ENCODE assay signal across 25 mouse cellular contexts in the genomic region with DNA sequence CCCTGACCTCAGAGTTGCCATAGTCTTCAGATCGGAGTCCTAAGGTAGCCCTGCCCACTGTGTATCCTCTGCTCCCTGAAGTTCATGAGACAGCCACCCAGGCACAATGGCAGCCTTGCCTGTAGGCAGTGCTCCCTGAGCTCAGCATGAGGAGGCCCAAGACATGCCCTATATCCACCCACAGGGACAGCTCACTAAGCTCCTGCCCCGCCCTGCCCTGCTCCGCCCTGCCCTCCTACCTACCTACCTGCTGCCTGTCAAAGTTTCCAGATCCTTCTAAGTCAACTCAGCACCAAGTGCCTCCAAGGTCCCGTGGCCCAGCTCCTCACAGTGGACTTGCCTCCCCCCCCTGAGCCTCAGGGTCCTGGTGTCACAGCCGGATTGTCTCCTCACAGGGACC.
DNase-seq lines count a peak whose midpoint lies in the region; ATAC-seq lines count a peak whose summit lies in the region.
"Had no signal": no experiment of that assay in that cellular context is flagged by ENCODE, and none has a peak within 500 bp of the region (broad histone marks: within the 10 kb centered on the region; RNA-seq: fewer than 3 reads in every experiment).

No protein-coding gene starts in this region.

- no peak overlapping the region for H3K4me3 ChIP-seq in hindbrain, embryonic 10.5 days
- no peak overlapping the region for H3K4me3 ChIP-seq in hindbrain, embryonic 13.5 days
- no peak overlapping the region for H3K4me3 ChIP-seq in intestine, embryonic 16.5 days (ENCODE audit: low read length)
- H3K4me3 ChIP-seq in stomach, embryonic 16.5 days (replicated peaks; ENCODE audit: low read length), result no peak overlapping the region
- H3K4me3 ChIP-seq in midbrain, embryonic 14.5 days (replicated peaks; ENCODE audit: low read depth, low read length), result no peak overlapping the region
- H3K4me3 ChIP-seq: embryonic facial prominence, embryonic 10.5 days; embryonic facial prominence, embryonic 13.5 days; erythroblast, embryonic 14.5 days; forebrain, embryonic 12.5 days; forebrain, embryonic 15.5 days; heart, embryonic 12.5 days; heart, embryonic 15.5 days; hindbrain, embryonic 15.5 days had no signal

- H3K4me2 ChIP-seq in hindbrain, embryonic 13.5 days, result no peak overlapping the region
- H3K4me2 ChIP-seq in intestine, embryonic 16.5 days (ENCODE audit: low read depth, low read length), result no peak overlapping the region
- H3K4me2 ChIP-seq in stomach, embryonic 16.5 days (ENCODE audit: low read depth, low read length), result no peak overlapping the region
- no peak overlapping the region for H3K4me2 ChIP-seq in midbrain, embryonic 14.5 days (ENCODE audit: low read length)
- H3K4me2 ChIP-seq: embryonic facial prominence, embryonic 13.5 days; forebrain, embryonic 12.5 days; forebrain, embryonic 15.5 days; heart, embryonic 12.5 days; heart, embryonic 15.5 days; hindbrain, embryonic 15.5 days had no signal

- 0 out of 2 replicates have a peak overlapping the region, but pooled peaks have one; percentile 43 for H3K27ac ChIP-seq in hindbrain, embryonic 10.5 days
- H3K27ac ChIP-seq in hindbrain, embryonic 13.5 days, result no peak overlapping the region
- H3K27ac ChIP-seq in intestine, embryonic 16.5 days (ENCODE audit: low read length), result no peak overlapping the region
- H3K27ac ChIP-seq in stomach, embryonic 16.5 days (ENCODE audit: low read length), result no peak overlapping the region
- H3K27ac ChIP-seq in midbrain, embryonic 14.5 days (replicated peaks; ENCODE audit: low read depth, low read length), result no peak overlapping the region
- H3K27ac ChIP-seq: embryonic facial prominence, embryonic 10.5 days; forebrain, embryonic 12.5 days; forebrain, embryonic 15.5 days; heart, embryonic 15.5 days; hindbrain, embryonic 15.5 days had no signal

- 0 out of 2 replicates have a peak, but pooled peaks cover 6% of the 10 kb centered on the region for H3K27me3 ChIP-seq in hindbrain, embryonic 10.5 days (ENCODE audit: insufficient read depth, poor library complexity, severe bottlenecking)
- H3K27me3 ChIP-seq in hindbrain, embryonic 13.5 days, result no peaks in the 10 kb centered on the region
- H3K27me3 ChIP-seq in intestine, embryonic 16.5 days (replicated peaks; ENCODE audit: control insufficient read depth, insufficient read depth, low read length), result no peaks in the 10 kb centered on the region
- H3K27me3 ChIP-seq in stomach, embryonic 16.5 days (ENCODE audit: control insufficient read depth, insufficient read depth, low read length), result no peaks in the 10 kb centered on the region
- no peaks in the 10 kb centered on the region for H3K27me3 ChIP-seq in midbrain, embryonic 14.5 days (ENCODE audit: control insufficient read depth, insufficient read depth, low read length)
- H3K27me3 ChIP-seq: embryonic facial prominence, embryonic 13.5 days; forebrain, embryonic 12.5 days; forebrain, embryonic 15.5 days; heart, embryonic 12.5 days; heart, embryonic 15.5 days; hindbrain, embryonic 15.5 days had no signal

- DNase-seq in hindbrain, embryonic 10.5 days (ENCODE audit: low spot score), result no peak
- no peak for DNase-seq in midbrain, embryonic 14.5 days
- DNase-seq in T-cell, adult 2 months (ENCODE audit: low spot score), result no peak
- DNase-seq: adrenal gland, postnatal 10 days; adrenal gland, postnatal 36 days; cerebellum, adult 11 months; cerebellum, adult 2 months; cerebellum, adult 9-11 months; cerebellum, postnatal 36 days; embryo, embryonic 11 days; gastrocnemius, postnatal 25 days; heart, adult 18-20 months; heart, postnatal 10 days; heart, postnatal 36 days had no signal

- peaks cover 25% of the 10 kb centered on the region for H3K4me1 ChIP-seq in hindbrain, embryonic 10.5 days (replicated peaks)
- H3K4me1 ChIP-seq in hindbrain, embryonic 13.5 days (replicated peaks), result peaks cover 5% of the 10 kb centered on the region; the same call in 1 of the 2 replicates
- H3K4me1 ChIP-seq in intestine, embryonic 16.5 days (ENCODE audit: control insufficient read depth, insufficient read depth, low read length), result peaks cover 8% of the 10 kb centered on the region; the same call in 1 of the 2 replicates
- peaks cover 5% of the 10 kb centered on the region; the same call in 1 of the 2 replicates for H3K4me1 ChIP-seq in stomach, embryonic 16.5 days (ENCODE audit: control insufficient read depth, insufficient read depth, low read length)
- no peaks in the 10 kb centered on the region for H3K4me1 ChIP-seq in midbrain, embryonic 14.5 days (ENCODE audit: control insufficient read depth, insufficient read depth, low read length)
- H3K4me1 ChIP-seq: heart, embryonic 15.5 days had no signal

- no peaks in the 10 kb centered on the region for H3K9me3 ChIP-seq in hindbrain, embryonic 10.5 days
- H3K9me3 ChIP-seq in hindbrain, embryonic 13.5 days, result no peaks in the 10 kb centered on the region; the same call in 1 of the 2 replicates
- H3K9me3 ChIP-seq in intestine, embryonic 16.5 days (ENCODE audit: control insufficient read depth, low read length), result no peaks in the 10 kb centered on the region
- no peaks in the 10 kb centered on the region for H3K9me3 ChIP-seq in stomach, embryonic 16.5 days (replicated peaks; ENCODE audit: control insufficient read depth, low read length)
- H3K9me3 ChIP-seq in midbrain, embryonic 14.5 days (ENCODE audit: control insufficient read depth, low read length), result no peaks in the 10 kb centered on the region
- H3K9me3 ChIP-seq: embryonic facial prominence, embryonic 10.5 days; embryonic facial prominence, embryonic 13.5 days; forebrain, embryonic 12.5 days; forebrain, embryonic 15.5 days; heart, embryonic 12.5 days; heart, embryonic 15.5 days; hindbrain, embryonic 15.5 days had no signal

- no peak overlapping the region for H3K9ac ChIP-seq in hindbrain, embryonic 13.5 days
- no peak overlapping the region for H3K9ac ChIP-seq in intestine, embryonic 16.5 days (ENCODE audit: low read depth, low read length)
- no peak overlapping the region for H3K9ac ChIP-seq in stomach, embryonic 16.5 days (ENCODE audit: low read length)
- H3K9ac ChIP-seq in midbrain, embryonic 14.5 days (replicated peaks; ENCODE audit: low read length), result no peak overlapping the region
- H3K9ac ChIP-seq: embryonic facial prominence, embryonic 13.5 days; forebrain, embryonic 12.5 days; forebrain, embryonic 15.5 days; heart, embryonic 12.5 days; heart, embryonic 15.5 days; hindbrain, embryonic 15.5 days had no signal

- 89% methylated on average over 5 of the region's 5 CpGs for WGBS in hindbrain, embryonic 10.5 days
- WGBS in hindbrain, embryonic 13.5 days, result 88% methylated on average over 5 of the region's 5 CpGs
- 73% methylated on average over 5 of the region's 5 CpGs for WGBS in intestine, embryonic 16.5 days
- WGBS in stomach, embryonic 16.5 days, result 71% methylated on average over 5 of the region's 5 CpGs
- WGBS in midbrain, embryonic 14.5 days, result 87% methylated on average over 5 of the region's 5 CpGs

- no peak for ATAC-seq in hindbrain, embryonic 13.5 days (ENCODE audit: low FRiP score)
- peak; percentile 90 for ATAC-seq in intestine, embryonic 16.5 days
- ATAC-seq in stomach, embryonic 16.5 days (ENCODE audit: insufficient read depth, low FRiP score), result 0 out of 2 replicates have a peak, but pooled peaks have one; percentile 28
- no peak for ATAC-seq in midbrain, embryonic 14.5 days (ENCODE audit: low FRiP score, low TSS enrichment)
- ATAC-seq: forebrain, embryonic 15.5 days had no signal

- no peaks in the 10 kb centered on the region for H3K36me3 ChIP-seq in hindbrain, embryonic 10.5 days
- H3K36me3 ChIP-seq in hindbrain, embryonic 13.5 days, result no peaks in the 10 kb centered on the region
- H3K36me3 ChIP-seq in intestine, embryonic 16.5 days (ENCODE audit: control insufficient read depth, insufficient read depth, low read length), result no peaks in the 10 kb centered on the region
- no peaks in the 10 kb centered on the region for H3K36me3 ChIP-seq in stomach, embryonic 16.5 days (ENCODE audit: control insufficient read depth, insufficient read depth, low read length)
- H3K36me3 ChIP-seq in midbrain, embryonic 14.5 days (ENCODE audit: control insufficient read depth, insufficient read depth, low read length), result no peaks in the 10 kb centered on the region
- H3K36me3 ChIP-seq: embryonic facial prominence, embryonic 10.5 days; embryonic facial prominence, embryonic 13.5 days; forebrain, embryonic 12.5 days; forebrain, embryonic 15.5 days; heart, embryonic 12.5 days; heart, embryonic 15.5 days; hindbrain, embryonic 15.5 days had no signal

Comparison
In these comparisons a context has a peak if more than half of its experiments do, and no peak if none do; other contexts are left out.
1. ATAC-seq: peak in intestine, embryonic 16.5 days (single experiment) and stomach, embryonic 16.5 days (single experiment); none in hindbrain, embryonic 13.5 days (single experiment) and midbrain, embryonic 14.5 days (single experiment).